Mouse (Mus musculus) left cerebral cortex, adult 11 months (tissue): ENCODE results near the gene Apoc1.
A peak's percentile ranks its signal among the peaks of the same experiment; 100 is the strongest.
"Not testable (repeated sequence)": the region's sequence is repeated elsewhere in the genome, so short reads cannot be mapped to it uniquely, and the experiment has no call there.

Source experiments
- DNase-seq: peaks from one replicate; pipeline ENCODE4 v3.0.0; 2022; ENCODE audit warnings: low spot score

Apoc1 gene

GRCm38 (mm10) chr7:19705271-19705670, 12.8 kb upstream of the Apoc1 start:
- no peak for DNase-seq

DNA sequence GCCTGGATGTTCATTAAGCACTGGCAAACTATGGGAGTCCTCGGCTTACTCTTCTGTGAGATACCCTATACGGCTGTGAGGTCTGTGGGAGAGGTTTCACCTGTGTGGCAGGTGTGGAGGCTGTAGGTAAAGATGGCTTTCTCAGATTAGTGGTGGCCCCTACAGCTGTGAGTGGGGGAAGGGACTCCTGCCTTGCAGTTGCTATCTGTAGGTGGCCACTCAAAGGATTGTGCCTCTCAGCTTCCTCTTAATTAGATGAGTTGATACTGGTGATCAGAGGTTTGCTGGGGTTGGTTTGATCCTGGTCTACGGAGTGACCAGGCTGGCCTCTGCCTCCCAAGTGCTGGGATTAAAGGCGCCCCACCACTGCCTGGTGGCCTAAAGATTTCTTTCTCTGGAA, 12.0 kb upstream of the Apoc1 start:
- no peak for DNase-seq

- no peak for DNase-seq
Measured at GRCm38 (mm10) chr7:19702859-19703555, 10.5 kb upstream of the Apoc1 start.

DNA sequence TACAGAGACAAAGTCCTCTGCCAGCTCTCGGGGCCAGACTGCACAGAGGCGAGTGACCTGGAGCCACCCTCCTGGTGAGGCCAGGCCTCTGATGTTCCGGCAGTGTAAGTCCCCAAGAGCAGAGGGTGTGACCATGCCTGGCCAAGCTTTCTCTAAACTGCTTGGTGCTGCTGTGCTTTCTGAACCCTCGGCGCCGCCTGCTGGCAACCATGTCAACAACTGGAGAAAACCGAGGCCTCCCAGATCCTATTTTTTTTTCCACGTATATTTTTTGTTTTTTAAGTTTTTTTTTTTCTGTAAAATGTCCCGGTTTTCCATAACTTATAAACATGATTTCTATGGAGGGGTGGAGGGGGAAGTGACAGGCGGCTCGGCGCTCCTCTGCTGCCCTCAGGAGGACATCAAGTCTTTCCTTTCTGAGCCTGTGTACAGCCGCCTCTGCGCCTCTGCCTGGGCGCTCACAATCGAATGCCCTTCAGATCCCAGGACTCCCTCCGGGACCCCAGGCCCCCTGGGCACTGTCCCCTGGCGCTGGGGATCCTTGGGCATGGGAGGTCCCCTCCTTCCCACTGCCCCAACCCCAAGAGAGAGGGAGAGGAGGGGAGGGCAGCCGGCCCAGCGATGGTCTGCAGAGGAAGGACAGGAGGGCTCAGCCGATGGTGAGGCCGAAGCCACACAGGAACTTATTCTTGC, 8.8 kb upstream of the Apoc1 start:
- DNase-seq = no peak

DNA sequence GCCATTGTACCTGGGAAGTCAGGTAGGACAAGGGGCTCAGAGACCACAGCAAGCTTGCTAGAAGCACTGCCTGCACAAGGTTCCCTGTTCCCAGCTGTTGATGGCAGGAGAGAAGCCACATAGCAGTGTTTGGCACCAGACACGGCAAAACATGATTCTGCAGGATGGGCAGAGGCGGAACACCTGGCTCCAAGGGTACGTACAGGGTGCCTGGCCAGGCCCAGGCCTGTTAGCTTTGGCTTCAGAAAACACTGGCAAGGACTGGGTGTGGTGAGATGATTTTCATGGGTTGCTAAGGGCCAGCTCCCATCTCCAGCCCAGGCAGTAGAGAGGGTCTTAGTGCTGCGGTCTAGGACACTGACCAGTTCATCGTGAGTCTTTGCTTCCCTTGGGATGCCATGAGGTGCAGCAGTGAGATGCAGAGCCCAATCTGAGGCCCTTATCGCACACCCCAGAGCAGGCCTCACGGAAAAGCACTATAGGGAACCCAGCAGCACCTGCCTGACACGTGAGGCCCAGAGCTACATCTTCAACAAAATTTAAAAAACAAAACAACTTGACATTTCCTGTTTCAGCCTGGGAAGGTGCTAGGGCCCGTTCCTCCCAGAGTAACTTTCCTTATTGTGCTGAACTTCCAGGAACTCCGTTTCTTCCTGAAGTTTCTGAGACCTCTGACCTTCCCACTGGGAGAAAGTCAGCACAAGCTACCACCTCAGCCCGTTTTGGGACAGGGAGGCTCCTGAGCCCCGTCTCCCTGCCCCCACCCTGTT, 8.0 kb upstream of the Apoc1 start:
- no peak for DNase-seq

DNA sequence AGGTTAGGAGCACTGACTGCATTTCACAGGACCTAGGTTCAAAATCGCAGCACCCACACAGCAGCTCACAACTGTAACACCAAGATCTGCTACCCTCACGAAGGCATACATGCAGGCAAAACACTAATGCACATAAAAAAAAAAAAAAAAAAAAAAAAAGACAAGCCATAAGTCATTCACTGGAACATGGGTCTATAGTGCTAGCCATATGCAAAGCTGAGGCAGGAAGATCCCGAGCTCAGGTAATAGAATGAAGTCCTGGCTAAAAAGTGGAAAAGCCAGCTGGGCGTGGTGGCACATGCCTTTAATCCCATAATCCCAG, 7.3 kb upstream of the Apoc1 start:
- DNase-seq = no peak

GRCm38 (mm10) chr7:19698907-19699826, 6.7 kb upstream of the Apoc1 start, which contains the start of gene Apoe:
Gene Apoe (minus strand): TSS chr7:19699188.
- peak; percentile 74 for DNase-seq

GRCm38 (mm10) chr7:19697949-19698906, 5.8 kb upstream of the Apoc1 start:
- DNase-seq = no peak

DNA sequence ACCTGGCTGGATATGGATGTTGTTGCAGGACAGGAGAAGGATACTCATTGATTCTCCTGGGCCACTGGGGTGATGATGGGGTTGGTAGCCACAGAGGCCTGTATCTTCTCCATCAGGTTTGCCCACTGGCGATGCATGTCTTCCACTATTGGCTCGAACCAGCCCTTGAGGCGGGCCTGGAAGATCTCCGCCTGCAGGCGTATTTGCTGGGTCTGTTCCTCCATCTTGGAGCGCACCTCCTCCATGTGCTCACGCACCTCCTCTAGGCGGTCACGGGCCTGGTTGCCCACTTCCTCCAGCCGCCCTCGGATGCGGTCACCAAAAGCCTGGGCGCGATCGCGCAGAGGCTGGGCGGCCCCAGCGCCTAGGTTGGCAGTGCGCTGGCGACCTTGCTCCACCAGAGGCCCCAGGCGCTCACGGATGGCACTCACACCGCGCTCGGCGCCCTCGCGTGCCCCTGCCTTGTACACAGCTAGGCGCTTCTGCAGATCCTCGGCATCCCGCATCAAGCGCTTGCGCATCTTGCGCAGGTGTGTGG, 3.9 kb upstream of the Apoc1 start:
- DNase-seq = no peak

- no peak for DNase-seq
Measured at GRCm38 (mm10) chr7:19695881-19696280, 3.4 kb upstream of the Apoc1 start.

DNA sequence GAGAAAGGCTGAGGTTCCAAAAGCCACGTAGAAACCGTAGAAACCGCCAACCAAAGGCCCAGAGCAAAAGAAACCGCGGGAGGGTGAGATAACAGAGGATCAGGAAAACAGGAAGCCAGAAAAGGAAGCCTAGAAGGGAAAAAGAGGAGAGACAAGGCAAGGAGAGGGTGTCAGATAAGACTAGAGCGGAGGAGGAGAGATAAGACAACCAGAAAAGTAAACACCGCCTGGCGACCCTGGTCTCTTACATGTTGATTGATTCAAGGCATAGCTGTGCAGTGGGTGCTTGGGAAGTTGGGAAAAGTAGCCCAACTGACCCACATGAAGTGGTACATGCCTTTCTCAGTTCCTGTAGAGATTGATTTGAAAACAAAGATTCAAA, 2.7 kb upstream of the Apoc1 start:
- no peak for DNase-seq

DNA sequence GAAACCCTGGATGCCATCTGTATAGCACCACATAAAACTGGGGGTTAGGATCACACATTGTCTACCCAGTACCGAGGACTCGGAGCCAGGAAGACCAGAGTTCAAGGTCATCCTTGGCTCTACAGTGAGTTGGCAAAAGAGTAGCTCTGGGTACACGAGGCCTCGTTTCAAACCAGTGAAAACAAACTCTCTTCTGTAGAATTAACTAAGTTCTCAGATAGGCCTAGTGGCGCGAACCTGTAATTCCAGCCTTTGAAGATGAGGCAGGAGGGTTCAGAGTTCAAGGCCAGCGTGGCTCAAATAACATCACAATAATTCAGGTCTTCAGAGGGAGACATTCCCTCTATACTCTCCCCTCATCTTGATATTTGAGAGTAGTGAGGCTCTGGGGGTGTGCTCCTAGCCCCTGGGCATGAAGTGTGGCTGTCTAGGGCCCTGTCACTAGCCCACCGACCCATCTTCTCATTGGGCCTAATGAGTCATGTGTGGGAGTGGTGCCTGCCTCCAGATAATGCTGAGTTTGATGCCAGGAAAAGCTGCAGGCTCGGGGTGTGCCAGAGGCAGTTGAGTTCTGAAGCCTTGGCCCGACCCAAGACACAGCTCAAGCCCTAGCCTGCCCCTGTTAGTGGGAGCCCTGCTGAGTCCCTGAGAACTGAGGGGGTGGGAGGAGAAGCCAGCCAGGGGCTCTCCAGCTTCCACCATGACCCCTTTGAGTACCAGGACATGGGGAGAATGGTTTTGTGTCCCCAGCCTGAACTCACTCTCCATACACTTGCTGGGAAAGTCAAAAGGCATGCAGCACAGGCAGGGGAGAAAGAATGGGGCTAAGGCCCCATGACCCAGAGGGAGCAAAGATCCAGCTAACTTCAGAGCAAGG, 2.1 kb upstream of the Apoc1 start:
- DNase-seq = no peak

- DNase-seq = no peak
Measured at GRCm38 (mm10) chr7:19693421-19693820, 961 bp upstream of the Apoc1 start.

DNA sequence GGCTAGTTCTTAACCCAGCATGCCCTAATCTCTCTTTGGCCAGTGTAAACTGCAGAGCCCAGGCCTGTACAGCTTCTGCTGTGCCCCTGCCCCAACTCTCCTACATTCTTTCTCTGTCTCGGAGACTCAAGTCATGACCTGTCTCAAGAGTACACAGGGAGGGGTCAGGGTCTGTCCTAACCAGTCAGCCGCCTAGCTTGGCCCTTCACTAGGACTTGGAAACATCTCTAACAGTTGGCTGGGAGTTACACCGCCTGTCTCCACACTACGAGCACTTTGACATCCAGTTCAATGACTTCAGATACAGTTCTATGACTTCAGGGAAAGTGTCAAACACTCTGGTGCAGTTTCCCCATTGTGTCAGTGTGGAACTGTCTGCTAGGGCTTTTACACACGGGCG, 1.0 kb downstream of the Apoc1 start:
- DNase-seq = no peak

DNA sequence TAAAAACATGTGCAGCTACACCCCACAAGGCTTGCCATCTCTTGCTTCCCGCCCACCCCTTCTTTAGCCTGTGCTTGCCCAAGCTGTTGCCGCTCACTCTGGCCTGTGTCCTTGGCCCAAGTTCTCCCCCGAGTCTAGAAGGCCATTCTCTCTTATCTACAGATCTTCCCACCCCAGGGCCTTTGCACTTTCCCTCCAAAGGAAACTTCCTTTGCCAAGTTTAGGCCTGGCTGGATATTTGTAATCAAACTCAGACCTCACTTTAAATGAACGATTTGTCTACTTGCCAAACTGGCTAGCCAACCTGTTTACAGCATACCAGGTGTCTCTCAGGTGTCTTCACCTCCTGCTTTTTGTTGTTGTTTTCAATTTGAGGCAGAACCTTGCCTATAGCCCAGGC, 1.6 kb downstream of the Apoc1 start:
- no peak for DNase-seq

GRCm38 (mm10) chr7:19688611-19689010, 3.8 kb downstream of the Apoc1 start:
- no peak for DNase-seq

- no peak for DNase-seq
Measured at GRCm38 (mm10) chr7:19688101-19688500, 4.4 kb downstream of the Apoc1 start.

GRCm38 (mm10) chr7:19686927-19687583, 5.4 kb downstream of the Apoc1 start:
- DNase-seq = not testable (repeated sequence)

- no peak for DNase-seq
Measured at GRCm38 (mm10) chr7:19686521-19686920, 5.9 kb downstream of the Apoc1 start.
